Mouse (Mus musculus): Measurements from ENCODE around the gene Cst6.

DNA sequence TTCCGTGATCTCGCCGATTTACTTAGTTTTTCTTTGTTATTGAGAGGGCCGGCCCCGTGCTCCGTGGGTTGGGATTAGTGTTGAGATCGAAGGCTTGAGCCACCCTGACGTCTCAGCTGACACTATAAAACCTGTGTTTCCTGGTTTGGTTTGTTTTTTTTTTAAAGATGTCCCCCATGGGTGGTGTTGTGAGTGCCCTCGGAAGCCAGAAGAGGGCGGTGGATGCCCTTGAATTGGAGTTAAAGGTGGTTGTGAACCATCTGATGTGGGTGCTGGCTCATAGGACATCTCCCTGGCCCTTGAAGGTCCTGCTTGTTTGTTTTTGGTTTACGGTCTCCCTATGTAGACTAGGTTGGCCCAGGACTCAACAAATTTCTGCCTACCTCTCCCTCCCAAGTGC is 18.1 kb upstream of the Cst6 start:
- peak; percentile 44; the same call in 1 of the 2 replicates for TF ChIP-seq CTCF (IDR thresholded peaks at IDR 0.05; ENCODE audit: control insufficient read depth, insufficient read depth, low read length)
- TF ChIP-seq POLR2A (IDR thresholded peaks at IDR 0.05; ENCODE audit: borderline replicate concordance, control insufficient read depth, low read depth, low read length), result no peak

Measured in bone marrow, adult 2 months (tissue).